Mouse (Mus musculus) urinary bladder, postnatal 4 days (tissue): ENCODE measurements around the gene Ttll12.

Experiments
- DNase-seq, 2 experiments: peaks; one replicate each; pipeline ENCODE4 v3.0.0; 2021 to 2022; ENCODE audit warnings: low spot score in 2 of 2

Gene Ttll12

DNA sequence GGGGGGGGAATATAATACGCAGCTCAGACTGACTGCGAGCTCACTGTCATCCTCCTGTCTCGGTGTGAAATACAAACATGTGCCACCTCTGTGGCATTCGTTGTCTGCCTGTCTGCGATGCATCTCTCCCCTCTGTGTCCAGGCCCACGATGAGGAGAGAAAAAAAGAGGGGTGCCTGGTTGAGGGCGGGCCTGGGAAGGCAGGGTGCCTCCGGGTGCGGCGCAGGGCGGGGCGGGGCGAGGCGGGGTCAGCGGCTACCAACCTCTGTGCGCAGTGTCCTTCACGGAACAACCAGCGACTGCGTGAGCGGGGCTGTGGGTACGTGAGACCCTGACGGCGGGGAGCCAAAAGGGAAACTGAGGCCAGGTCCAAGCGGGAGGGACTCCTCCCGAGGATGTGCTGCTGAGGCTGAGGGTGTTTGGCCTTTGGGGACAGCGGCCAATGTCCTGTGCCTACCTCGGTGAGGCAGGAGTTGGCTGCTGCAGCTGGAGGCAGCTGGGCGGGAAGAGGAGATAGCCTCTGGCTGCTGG is 31.6 kb downstream of the Ttll12 start, which contains the start of the genes Tspo and Mcat:
Gene Tspo, plus strand, starts transcription at position 266 of the 530 bp plus-strand sequence.
Gene Mcat, minus strand, starts transcription at position 461 of the 530 bp plus-strand sequence.
- peak in 1 of 2 experiments; percentile 45 for DNase-seq

DNA sequence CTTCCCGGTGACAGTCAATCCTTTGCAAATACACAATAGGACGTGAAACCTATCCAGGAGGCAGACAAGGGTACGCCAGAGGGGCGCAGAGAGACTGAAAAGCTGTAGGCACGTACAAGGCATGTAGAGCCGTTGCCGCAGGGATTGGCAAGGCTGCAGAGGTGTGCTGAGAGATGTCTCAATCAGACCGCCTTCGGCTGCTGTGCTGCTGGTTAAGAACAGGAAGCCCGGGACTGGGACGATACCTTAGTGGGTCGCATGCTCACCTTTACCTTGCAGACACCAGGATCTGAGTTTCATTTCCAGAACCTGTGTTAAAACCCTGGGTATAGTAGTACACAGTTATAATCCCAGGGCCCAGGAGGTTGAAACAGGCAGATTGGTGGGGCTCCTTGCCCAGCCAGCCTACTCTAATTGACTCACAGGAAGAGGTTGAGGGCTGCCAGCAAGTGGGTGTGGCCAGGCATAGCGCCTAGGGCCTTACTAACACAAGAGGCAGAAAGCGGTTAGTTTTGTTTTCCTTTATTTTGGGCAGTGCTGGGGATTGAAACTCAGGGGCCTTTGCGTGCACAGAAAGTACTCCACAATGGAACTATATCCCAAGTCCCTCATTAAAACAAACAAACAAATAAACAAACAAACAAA is 32.2 kb downstream of the Ttll12 start:
- DNase-seq: peak; percentile 75 to 82

DNA sequence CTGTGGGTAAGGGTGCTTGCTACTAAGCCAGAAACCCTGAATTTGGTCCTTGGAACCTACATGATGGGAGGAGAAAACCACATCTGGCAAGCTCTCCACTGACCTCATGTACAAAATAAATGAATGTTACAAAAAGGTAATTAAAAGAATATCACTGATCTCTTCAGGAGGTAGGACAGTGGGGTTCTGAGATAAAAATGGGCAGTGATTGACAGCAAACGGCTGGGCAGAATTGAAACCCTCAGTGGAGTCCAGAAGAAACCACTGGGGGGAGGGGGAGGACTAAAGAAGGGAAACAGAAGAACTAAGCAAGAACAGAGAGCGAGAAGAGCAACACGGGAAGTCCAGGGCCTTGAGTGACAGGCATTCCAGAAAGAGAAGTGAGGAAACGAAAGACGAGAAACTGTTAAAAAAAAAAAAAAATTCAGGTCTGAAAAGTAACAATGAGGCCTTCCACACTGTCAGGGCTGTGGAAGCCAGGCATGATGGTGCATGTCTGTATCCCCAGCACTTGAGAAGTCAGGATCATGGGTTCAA is 33.9 kb downstream of the Ttll12 start:
- no peak for DNase-seq

GRCm38 (mm10) chr15:83555161-83555974 is 39.6 kb downstream of the Ttll12 start:
- DNase-seq: peak; percentile 81 to 87

GRCm38 (mm10) chr15:83553831-83554230 is 41.1 kb downstream of the Ttll12 start:
- DNase-seq: no peak

DNA sequence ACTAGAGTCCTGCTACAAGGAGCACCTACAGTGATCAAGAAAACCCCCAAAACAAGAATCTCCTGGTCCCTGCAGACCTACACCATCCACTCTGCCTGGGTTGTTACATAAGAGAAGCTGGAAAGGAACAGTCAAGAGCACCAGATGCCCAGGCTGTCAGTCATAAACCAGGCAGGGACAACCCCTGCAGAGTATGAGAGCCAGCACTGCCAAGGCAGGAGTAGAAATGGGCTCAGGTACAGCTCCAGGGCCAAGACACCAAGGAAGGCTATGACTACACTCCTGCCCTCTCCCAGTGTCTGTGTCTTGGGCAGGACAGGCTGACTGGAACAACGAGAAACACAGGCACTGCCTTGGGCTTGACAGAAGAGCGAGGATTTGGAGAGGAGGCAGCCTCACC is 44.8 kb downstream of the Ttll12 start:
- DNase-seq: no peak

GRCm38 (mm10) chr15:83547144-83547543 is 47.8 kb downstream of the Ttll12 start:
- no peak for DNase-seq

GRCm38 (mm10) chr15:83546029-83546428 is 48.9 kb downstream of the Ttll12 start:
- DNase-seq: no peak

DNA sequence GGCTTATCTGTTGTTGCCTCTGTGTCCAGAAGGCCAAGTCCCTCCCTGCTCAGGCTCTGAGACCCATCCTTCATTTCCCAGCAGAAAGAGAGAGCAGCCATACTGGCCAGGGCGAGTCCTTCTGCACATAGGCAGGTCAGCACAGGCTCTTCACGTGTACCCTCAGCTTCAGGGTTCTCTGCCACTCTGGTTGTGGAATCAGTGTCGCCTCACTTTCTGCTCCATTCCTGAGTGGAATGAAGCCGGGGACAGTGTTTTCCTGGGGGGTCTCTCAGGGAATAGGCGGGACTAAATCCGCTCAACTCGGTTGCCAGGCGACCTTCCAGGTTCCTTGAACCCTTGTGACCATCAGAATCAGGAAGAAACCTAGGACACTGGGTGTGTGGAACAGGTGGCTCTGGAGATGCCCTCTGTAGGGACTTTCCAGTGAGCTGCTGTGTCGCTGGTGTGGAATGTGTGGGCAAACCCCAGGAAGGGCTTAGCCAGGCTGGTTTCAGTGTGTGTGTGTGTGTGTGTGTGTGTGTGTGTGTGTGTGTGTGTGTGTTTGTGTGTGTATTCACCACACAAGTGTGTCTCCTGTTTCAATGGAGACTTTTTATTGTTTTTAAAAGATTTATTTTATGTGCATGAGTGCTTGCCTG is 53.2 kb downstream of the Ttll12 start:
- DNase-seq: no peak

DNA sequence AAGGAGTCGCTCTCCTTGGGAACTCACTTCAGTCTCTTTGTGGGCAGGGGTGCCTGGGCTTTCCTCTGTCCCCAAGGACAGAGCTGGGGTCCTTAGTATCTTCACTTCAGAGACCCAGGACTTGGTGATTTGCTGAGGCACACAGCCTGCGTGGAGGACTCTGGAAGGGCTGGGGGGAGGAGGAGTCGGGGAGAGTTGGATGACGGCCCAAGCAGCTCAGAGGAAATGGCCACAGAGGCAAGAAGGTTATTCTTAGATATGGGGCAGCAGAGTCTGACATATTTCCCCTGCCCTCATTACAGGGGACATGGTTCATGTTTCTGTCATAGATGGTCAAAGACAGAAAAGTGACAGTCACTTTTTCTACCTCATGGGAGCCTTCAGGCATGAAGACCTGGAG is 55.1 kb downstream of the Ttll12 start:
- no peak for DNase-seq

- no peak for DNase-seq
Observed at GRCm38 (mm10) chr15:83538855-83539254, 56.1 kb downstream of the Ttll12 start.

- DNase-seq: no peak
Observed at GRCm38 (mm10) chr15:83535890-83536231, 59.1 kb downstream of the Ttll12 start.

- DNase-seq: no peak
Observed at GRCm38 (mm10) chr15:83534960-83535889, 59.7 kb downstream of the Ttll12 start.

DNA sequence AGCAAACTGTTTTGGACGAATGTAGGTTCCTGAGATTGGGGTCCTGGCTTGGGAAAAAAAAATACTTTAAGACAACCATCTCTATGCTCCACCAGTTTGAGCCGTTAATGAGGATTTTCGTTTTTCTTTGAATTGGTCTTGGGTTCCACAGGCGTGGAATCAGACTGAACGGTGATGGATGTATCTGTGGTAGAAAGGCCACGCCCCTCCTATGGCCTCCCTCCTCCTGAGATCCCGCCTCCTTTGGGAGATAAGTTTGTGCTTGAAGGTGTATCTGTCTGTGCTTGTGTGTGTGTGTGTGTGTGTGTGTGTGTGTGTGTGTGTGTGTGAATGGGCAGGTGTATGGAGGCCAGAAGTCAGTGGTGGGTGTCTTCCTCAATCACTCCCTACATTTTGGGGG is 62.4 kb downstream of the Ttll12 start:
- no peak for DNase-seq

- DNase-seq: no peak
Observed at GRCm38 (mm10) chr15:83531961-83532469, 62.9 kb downstream of the Ttll12 start.

- DNase-seq: no peak
Observed at GRCm38 (mm10) chr15:83530688-83531087, 64.3 kb downstream of the Ttll12 start.

- DNase-seq: no peak
Observed at GRCm38 (mm10) chr15:83530233-83530632, 64.7 kb downstream of the Ttll12 start.

GRCm38 (mm10) chr15:83529765-83530164 is 65.2 kb downstream of the Ttll12 start:
- DNase-seq: no peak

DNA sequence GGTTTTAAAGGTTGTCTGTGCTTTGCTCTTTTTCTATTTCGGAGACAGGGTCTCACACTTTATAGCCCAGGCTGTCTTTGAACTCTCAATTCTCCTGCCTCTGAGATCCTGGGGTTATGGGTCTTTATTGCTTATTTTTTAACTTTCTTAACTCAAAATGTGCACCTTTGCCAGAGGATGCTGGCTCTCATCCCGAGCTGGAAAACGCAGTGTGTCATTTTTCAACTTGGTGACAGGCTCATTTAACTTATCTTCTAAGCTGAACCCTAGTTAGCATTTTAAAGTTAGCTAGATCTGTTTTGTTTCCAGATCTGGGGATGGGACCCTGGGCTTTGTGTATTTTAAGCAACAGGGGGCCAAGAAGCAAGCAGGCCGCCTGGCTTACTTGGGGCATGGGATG is 66.1 kb downstream of the Ttll12 start:
- no peak for DNase-seq

DNA sequence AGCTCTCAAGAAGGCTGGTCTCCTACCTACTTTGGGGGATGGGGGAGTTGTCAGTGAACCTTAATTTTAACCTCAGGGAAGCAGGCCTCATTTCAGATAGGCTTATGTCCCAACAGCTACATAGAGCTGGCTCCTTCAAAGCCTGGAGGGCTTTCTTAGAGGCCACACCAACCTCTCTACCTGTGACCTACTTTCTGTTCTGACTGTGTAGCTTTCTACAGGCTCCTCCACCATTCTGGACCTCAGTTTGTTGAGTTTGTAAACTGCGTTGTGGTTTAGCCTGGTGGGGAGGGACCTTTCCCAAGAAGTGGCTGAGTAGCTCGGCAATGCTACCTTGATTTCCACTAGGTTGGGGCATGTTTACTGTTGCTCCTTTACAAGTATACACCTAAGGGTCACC is 67.2 kb downstream of the Ttll12 start:
- no peak for DNase-seq

- no peak for DNase-seq
Observed at GRCm38 (mm10) chr15:83527092-83527437, 67.9 kb downstream of the Ttll12 start.
